Mouse (Mus musculus): Measurements from ENCODE around the gene Wdr38.
"Not testable (repeated sequence)": the region's sequence is repeated elsewhere in the genome, so short reads cannot be mapped to it uniquely, and the experiment has no call there.

Wdr38 gene

DNA sequence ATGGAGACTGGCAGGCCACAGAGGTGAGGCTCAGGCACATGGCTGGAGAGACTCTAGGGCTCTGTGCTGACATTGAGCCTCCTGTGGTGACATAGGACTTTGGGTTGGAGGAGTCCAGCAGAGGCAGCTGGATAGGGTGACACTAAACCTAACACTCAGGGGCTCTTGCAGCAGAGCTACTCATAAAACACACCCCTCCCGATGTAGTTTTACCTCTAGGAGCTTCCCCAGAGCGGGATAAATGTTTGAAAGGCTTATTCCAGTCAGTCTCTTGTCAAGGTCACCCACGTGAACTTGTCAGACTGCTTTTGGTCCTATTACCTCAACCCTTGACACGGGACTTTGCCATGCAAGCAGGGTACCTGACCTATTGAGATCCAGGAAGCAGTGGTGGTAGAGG, 2.1 kb downstream of the Wdr38 start:
- no peak for DNase-seq

DNA sequence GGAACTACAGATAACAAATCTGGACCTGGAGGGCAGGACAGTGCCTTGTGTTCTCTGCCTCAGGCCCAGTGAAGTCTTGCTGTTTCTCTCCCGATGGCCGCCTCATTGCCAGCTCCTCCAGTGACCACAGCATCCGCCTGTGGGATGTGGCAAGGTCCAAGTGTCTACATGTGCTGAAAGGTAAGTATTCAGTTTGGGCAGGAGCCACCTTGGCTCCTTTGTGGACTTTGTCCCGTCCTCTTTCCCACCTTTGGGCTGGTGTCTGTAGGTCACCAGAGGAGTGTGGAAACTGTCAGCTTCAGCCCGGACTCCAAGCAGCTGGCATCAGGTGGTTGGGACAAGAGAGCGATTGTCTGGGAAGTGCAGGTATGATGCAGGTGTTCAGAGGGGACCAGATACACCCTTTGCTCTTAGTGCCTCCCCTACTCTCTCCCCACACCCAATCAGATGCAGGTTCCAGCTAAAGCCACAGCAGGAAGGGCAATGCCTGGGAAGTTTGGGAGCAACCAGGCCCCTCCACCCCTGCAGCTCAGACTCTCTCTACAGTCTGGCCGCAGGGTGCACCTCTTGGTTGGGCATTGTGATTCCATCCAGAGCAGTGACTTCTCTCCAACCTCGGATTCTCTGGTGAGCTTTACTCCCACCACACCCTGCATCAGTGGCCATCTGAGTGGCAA, 2.8 kb downstream of the Wdr38 start:
- no peak for DNase-seq

DNA sequence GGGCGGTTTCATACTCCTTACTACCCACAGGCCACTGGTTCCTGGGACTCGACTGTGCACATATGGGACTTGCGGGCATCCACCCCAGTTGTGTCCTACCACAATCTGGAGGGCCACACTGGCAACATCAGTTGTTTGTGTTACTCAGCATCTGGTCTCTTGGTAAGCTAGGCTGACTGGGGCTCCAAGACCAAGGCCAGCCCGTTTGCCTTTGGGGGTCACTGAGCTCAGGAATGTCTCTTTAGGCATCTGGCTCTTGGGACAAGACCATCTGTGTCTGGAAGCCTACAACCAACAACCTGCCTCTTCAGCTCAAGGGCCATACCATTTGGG, 3.3 kb downstream of the Wdr38 start:
- no peak for DNase-seq

DNA sequence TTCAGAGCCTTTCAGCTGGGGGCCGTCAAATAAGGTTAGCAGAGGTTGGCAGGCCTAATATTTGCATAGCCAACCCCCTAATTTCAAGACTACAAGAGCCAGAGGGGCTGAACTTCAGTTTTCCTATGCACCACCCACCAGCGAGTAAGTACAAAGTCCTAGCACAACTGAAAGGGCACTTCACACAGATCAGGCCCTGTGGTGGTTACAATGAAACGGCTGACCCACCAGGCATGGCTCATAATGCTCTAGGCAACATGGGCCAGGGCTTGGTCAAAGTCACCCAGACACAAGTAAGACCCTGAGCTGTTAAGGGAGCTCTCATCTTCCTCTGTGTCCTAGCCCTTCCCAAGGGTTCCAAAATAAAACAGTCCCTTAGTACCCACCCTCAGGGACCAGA, 4.6 kb downstream of the Wdr38 start:
- no peak for DNase-seq

DNA sequence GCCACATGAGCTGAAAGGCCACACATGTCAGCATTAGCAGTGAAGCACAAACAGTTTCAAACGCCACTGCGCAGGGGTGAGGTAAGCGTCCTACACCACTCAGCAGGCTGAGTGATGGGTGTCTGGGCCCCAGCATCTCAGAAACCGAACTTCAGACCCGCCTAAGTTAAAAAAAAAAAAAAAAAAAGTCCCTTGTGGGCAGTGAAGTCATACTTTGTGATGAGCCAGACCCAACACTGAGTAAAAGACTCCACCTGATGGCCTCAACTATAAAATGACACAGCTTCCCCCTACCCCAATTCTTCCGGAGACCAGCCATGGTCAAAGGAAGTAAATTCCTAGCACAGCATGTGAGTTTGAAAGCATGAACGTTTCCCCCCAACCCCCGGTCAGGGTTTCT, 5.8 kb downstream of the Wdr38 start:
- DNase-seq, result no peak

DNA sequence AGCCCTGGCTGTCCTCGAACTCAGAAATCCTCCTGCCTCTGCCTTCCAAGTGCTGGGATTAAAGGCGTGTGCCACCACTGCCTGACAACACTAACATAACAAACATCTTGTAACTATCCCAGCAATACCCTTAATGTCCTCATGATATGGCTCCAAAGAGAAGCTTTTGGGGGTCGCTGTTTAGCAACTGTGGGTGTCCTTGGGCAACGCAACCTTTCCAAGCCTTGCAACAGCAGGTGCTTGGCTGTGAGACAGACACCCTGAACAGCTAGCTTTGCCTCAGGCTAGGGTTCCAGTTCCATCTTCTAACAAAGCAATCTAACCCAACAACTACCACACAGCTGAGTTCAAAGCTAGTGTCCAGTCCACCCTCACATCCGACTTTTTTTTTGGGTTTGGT, 6.2 kb downstream of the Wdr38 start:
- DNase-seq, result no peak

DNA sequence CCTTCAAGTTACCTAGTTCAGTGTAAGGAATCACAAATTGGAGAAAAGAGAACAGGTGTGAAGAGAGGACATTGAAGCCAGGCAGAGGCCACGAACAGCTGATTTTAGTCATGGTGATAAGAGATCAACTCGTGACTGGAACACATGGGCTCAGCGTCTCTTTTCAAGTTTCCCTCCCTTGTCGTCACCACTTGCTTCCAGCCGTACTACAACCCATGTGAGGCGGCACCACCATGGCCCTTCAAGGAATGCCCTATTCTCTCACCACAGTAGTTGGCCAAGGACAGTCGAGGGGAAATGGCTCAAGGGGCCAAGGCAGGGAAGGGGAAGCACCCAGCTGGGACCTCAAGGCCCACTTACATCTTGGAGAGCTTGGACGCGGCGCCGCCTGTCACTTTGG, 7.1 kb downstream of the Wdr38 start:
- peak in 1 of 2 experiments; percentile 25 for DNase-seq

DNA sequence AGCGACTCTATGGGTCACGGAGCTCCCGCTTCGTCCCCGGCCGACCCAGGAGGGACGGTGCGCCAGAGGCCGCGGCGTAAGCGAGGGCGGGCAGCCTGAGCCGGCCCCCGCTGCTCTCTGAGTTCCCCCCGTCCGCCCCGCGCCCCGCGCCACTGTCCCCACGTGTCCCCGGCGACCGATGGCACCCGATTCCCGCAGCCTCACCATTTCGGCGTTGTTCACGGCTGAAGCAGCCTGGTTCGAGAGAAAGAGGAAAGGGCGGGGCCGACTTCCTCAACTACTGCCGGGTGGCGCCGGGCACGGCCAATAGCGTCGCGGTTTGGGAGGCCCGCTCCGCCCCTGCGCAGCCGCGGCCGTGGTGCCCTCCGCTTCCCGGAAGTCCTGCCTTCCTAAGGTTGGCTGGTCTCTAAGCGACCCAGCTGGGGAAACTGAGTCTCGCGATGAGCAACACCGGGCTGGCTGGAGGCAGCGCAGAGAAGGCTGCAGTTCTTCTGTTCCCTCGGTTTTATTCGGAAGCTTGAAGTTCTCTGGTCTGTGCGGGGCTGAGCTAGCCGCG, 7.7 kb downstream of the Wdr38 start, which contains the start of gene Arpc5l:
Arpc5l (plus strand) TSS at position 469 of the 556 bp plus-strand sequence.
- DNase-seq, result peak; percentile 92 to 94

DNA sequence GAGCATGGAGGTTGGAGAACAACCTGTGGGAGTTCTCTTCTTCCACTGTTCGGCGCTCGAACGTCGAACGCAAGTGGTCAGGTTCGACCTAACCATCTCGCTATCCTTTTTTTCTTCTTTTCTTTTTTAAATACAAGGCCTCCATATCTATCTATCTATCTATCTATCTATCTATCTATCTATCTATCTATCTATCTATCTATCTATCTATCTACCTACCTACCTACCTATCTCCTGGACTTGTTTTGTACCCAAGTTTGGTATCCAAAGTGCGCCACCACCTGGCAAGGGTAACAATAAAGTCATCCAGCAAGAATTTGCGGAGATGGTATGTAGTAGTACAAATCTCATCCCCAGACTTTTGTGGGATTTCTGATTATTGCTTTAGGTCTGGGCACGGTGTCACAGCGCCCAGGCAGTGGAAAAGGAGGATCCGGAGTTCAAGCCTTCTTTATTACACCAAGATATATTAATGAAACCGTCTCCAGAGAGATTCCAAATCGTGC, 8.4 kb downstream of the Wdr38 start, which contains the start of gene Rpl35:
Rpl35 (minus strand) TSS at position 51 of the 506 bp plus-strand sequence.
- no peak for DNase-seq

DNA sequence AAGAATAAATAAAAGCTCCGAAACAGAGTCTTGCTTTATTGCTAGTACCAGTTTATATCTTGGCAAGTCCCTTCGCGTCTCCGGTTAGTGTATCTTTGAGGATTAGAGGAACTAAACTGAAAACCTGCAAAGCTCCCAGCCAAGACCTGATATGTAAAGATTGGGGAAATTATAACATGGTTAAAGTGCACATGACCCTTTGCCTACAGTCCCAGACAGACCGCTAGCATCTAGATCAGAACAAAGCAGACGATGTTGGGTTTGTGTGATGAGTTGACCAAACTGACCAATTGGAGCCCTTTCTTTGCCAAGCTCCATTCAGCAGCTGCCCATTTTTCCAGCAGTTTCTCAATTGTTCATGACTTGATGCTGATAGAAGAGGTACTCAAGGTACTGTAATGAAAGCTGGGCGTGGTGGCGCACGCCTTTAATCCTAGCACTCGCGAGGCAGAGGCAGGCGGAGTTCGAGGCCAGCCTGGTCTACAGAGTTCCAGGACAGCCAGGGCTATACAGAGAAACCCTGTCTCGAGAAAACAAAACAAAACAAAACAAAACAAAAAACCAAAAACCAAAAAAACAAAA, 9.0 kb downstream of the Wdr38 start:
- DNase-seq, result no peak

DNA sequence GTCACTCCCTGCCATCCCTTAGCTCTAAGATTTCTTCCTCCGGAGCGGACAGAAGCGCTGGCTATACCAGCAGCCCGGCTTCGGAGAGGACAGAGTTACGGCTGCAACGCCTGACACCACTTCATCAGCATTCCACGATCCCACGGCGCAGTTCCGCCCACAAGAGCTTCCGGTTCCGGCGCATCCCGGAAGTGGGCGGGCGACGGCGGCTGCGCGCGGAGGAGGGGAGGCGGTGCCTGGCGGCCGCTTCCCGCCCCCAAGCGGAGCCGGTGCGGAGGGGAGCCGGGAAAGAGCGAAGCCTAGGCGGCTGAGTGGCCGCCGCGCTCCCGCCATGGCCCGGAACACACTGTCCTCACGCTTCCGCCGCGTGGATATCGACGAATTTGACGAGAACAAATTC, 10.6 kb downstream of the Wdr38 start:
- DNase-seq, result peak; percentile 94 to 95

DNA sequence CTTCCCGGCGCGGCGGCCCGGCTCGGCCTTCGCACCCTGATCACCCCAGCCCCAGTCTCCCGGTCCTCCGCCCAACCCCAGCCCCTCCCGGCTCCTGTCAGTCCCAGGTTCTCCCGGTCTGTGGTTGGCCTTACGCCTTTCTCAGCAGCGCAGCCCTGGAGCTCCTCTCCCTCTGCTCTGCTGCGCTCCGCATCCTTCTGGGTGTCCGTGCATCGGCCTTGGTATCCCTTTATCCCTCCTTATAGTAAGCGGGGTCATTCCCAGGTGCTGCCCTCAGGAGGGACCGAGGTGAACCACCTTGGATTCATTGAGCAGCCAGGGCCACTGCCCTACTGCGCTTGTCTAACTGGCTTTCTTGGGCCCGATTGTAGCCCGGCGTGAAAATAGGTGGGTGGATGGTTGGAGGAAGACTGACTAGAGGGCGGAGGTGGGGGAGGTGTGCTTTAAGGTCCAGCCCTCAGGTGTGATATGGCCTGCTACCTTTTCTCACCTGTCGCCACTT, 11.1 kb downstream of the Wdr38 start:
- peak in 1 of 2 experiments; percentile 58 for DNase-seq

DNA sequence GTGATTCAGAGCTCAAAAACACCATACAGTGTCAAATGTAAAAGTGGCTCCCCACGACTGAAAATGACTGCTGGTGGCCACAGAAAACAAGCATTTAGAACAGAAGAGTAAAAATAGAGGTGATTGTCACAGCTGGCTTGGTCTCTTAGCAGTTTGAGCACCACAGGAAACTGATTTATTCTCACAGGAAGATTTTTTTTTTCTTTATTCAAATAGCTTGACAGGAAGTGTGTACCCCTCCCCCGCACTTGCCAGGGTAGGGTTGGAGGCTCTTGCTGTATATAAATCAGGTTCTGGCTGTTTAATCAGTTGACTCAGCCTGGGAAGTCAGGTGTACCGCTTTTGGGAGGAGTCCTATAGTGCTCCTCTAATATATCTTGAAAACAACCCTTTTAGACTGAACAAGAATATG, 11.7 kb downstream of the Wdr38 start:
- no peak for DNase-seq

DNA sequence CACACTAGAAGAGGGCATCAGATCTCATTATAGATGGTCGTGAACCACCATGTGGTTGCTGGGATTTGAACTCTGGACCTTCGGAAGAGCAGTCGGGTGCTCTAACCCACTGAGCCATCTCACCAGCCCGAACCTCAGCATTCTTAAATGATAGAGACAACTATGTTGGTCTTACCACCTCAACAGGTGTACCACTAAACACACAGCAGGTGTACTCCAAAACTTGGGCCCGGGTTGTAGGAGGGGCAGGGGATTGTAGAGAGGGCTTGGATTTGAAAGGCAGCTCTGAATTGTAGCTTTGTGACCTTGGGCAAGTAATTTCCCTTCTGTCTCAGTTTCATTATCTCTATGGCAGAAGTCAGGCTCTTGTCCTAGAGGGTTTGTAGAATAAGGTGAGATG, 12.9 kb downstream of the Wdr38 start:
- DNase-seq, result not testable (repeated sequence)

DNA sequence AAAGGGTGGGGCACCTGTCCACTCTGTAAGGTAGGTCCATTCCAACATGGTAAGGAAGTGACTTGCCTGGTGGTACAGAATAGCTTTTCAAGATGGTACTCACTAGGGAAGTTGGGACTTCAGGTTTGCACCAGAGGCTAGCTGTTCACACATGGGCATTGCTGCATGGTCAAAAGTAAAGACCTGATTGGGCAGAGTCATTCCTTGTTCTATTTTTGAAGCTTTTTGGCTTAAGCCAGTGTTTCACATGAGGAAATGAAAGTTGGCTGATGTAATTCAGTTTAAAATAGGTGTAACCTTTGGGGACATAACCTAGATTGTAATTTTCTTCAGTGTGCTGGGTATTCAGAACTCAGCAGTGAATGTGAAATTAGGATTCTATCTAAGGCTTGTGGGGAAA, 14.0 kb downstream of the Wdr38 start:
- DNase-seq, result no peak

DNA sequence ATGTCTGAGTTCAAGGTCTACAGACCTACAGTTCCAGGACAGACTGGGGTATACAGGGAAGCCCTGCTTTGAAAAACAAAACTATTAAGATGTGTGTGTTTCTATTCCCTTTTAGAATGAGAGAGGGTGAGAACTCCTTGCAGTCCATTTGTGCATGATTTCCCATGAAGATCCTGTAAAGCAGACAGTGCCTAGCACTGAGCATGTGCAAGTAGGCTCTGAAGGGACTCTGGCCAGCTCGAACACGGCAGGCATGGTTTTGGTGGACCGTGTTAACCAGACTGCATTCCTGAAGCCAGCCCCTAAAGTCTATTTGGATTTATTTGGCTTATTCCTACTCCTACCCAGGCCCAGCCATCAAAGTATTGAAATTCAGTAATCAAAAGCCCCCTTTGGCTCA, 14.7 kb downstream of the Wdr38 start:
- no peak for DNase-seq

DNA sequence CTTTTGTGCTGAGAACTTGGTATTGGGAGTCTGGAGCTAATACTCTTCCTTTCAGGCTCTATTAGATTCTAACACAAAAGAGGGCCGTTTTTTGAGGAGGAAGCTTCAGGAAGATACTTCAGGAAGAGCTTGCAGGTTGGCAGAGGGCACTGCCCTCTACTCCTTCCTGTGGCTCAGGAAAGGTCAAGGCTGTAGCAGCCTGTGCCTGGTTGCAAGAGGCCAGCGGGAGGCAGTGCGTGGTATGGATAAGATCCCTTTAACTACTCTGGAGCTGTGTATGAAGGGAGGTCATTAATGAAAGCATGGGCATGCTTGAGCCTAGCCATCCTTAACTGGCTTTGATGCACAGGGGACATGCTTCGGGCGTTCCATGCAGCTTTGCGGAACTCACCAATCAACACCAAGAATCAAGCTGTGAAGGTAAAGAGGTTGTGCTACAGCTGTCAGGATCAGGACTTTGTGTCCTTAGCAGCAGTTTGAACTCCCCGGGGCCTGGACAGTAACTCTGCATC, 15.5 kb downstream of the Wdr38 start:
- DNase-seq, result no peak

DNA sequence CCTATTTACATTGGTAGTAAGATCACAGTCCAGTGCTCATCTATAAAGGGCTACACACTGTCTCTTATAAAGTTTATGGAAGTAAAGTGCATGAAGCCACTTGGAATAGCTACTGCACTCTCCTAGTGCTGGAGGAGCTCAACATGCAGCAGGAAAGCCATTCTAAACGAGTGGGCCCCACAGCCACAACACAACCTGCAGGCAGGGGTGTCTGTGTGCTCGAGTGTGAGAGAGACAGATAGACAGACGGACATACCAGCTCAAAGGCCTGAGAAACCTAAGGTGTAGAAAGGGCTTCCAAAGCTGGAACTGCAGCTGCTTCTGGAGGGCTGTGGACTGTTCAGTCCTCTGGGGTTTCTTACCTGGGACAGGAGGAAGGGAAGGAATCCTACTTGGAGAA, 19.3 kb downstream of the Wdr38 start:
- no peak for DNase-seq

DNA sequence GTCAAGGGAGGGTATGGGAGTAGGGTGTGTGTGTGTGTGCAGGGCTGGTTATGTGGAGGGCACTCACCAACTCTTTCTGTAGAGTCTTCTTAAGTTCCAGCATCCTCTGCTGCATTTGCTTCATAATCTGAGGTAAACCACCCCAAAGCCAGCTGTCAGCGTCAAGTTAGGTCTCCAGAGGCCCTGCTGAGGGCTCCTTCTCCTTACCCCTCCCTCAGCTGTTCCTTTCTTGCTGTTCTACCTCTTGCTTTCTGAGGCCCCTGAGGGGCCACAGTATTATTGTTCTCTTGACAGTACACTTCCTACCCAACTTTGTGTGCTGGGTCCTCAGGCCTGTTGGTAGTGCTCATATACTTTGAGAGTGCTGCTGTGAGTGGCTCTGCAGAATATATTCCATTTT, 22.7 kb downstream of the Wdr38 start:
- no peak for DNase-seq

DNA sequence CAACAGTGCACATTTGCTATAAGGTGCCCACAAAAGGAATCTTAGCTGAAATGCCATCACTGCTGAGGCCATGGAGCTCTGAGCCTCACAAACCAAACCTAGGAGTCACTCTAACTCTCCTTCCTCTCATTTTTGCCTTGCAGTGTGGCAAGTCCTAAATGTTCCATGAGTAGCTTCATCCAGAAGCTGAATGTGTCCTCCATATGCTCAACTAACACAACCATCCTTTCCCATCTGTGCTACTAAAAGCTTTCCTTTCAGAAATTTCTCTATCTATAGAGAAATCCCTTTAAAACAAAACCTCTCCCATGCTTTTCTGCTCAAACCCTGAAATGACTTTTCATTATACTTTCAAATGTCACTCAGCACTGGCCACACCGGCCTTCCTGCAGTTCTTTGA, 34.3 kb downstream of the Wdr38 start:
- no peak for DNase-seq

DNA sequence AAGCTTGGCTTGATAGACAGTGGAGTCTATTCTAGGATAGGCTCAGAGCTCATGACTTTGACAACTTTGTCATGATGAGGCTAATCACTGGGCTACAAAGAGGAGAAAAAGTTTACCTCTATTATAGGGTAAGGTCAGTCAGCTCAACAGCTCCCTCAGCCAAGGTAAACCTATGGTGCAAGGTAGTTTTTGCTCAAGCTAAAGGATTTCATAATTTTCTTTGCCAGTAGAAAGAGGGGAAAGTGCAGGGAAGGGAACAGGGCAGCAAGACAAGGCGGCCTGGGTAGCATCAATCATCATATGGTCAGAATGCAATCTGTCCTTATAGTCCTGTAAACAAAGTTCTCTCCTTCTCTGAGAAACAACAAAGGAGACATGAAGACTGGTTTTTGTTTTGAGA, 42.9 kb downstream of the Wdr38 start:
- DNase-seq, result no peak

DNA sequence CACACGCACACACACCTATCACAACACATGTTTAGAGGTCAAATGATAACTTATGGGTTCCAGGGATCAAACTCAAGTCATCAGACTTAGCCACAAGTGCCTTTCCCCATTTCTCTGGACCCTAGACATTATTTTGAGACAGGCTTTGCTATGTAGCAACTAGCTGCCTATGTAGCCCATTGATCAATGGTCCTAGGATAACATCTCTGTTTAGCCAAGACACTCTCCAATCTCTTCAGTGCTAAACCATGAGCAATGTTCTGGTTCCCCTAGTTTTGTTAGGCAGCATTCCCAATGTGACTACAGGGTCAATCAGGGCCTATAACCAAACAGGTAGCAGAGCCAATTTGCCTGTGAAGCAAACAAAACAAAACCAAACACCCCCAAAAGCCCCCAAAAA, 51.2 kb downstream of the Wdr38 start:
- no peak for DNase-seq
